Mouse (Mus musculus): ENCODE data around the gene Eif4h. TPM values are rescaled to one million over a fixed set of nuclear protein-coding genes. Genes with fewer than 3 reads are reported as not detected.

Gene Eif4h
- total RNA-seq, 2 experiments from 2014 or later = 250 to 262 TPM

- DNase-seq = no peak
Measured at GRCm38 (mm10) chr5:134647394-134647793, 8.1 kb upstream of the Eif4h start.

- no peak for DNase-seq
Measured at GRCm38 (mm10) chr5:134646461-134646860, 7.2 kb upstream of the Eif4h start.

GRCm38 (mm10) chr5:134644643-134645118 lies 5.4 kb upstream of the Eif4h start:
- peak; percentile 33 for DNase-seq

GRCm38 (mm10) chr5:134644121-134644520 lies 4.8 kb upstream of the Eif4h start:
- no peak for DNase-seq

- DNase-seq = no peak
Measured at GRCm38 (mm10) chr5:134640371-134640770, 1.1 kb upstream of the Eif4h start.

- DNase-seq = no peak
Measured at GRCm38 (mm10) chr5:134638461-134639268, 625 bp downstream of the Eif4h start.

- no peak for DNase-seq
Measured at GRCm38 (mm10) chr5:134637820-134638367, 1.4 kb downstream of the Eif4h start.

- DNase-seq = no peak
Measured at GRCm38 (mm10) chr5:134632841-134633240, 6.4 kb downstream of the Eif4h start.

GRCm38 (mm10) chr5:134630835-134631234 lies 8.5 kb downstream of the Eif4h start:
- no peak for DNase-seq

GRCm38 (mm10) chr5:134629508-134629907 lies 9.8 kb downstream of the Eif4h start:
- DNase-seq = no peak

GRCm38 (mm10) chr5:134622069-134622468 lies 17.2 kb downstream of the Eif4h start:
- DNase-seq = no peak

- no peak for DNase-seq
Measured at GRCm38 (mm10) chr5:134621099-134621640, 18.1 kb downstream of the Eif4h start.

GRCm38 (mm10) chr5:134620457-134620856 lies 18.8 kb downstream of the Eif4h start:
- no peak for DNase-seq

- peak; percentile 81 for DNase-seq
Measured at GRCm38 (mm10) chr5:134617071-134617470, 22.2 kb downstream of the Eif4h start.

- no peak for DNase-seq
Measured at GRCm38 (mm10) chr5:134615780-134616179, 23.5 kb downstream of the Eif4h start.

- DNase-seq = no peak
Measured at GRCm38 (mm10) chr5:134615380-134615779, 23.9 kb downstream of the Eif4h start.

GRCm38 (mm10) chr5:134614802-134615201 lies 24.5 kb downstream of the Eif4h start, which contains the start of gene Lat2:
TSS of gene Lat2 (minus strand) at chr5:134615025.
- DNase-seq = no peak

- DNase-seq = no peak
Measured at GRCm38 (mm10) chr5:134614296-134614695, 25.0 kb downstream of the Eif4h start.

- DNase-seq = no peak
Measured at GRCm38 (mm10) chr5:134613727-134614126, 25.6 kb downstream of the Eif4h start.

- DNase-seq = no peak
Measured at GRCm38 (mm10) chr5:134611810-134612521, 27.3 kb downstream of the Eif4h start.

GRCm38 (mm10) chr5:134609916-134610643 lies 29.2 kb downstream of the Eif4h start:
- DNase-seq = no peak

- peak; percentile 38 for DNase-seq
Measured at GRCm38 (mm10) chr5:134607121-134607520, 32.2 kb downstream of the Eif4h start.
